Mouse (Mus musculus) stomach, embryonic 16.5 days (tissue): ENCODE results near the gene Thbs4. TPM values are rescaled to one million over a fixed set of nuclear protein-coding genes. Genes with fewer than 3 reads are reported as not detected.

Experiments used
- ATAC-seq: fragments of 200-750 bp; cut with Nextera tagmentation; 2 replicates; pipeline ENCODE4 v1.8.0; 2017; ENCODE audit warnings: moderate number of reproducible peaks, moderate TSS enrichment; ENCODE audit not compliant: insufficient read depth, low FRiP score
- H3K27ac ChIP-seq: fragments of 300-500 bp; sonication (generic); 2 replicates; pipeline ENCODE4 v1.5.1; 2014; ENCODE audit warnings: low read length
- H3K27me3 ChIP-seq: fragments of 300-500 bp; sonication (generic); 2 replicates; pipeline ENCODE4 v1.6.1; 2014; ENCODE audit warnings: low read length, control low read depth, mixed read lengths; ENCODE audit not compliant: control insufficient read depth, insufficient read depth
- H3K36me3 ChIP-seq: fragments of 300-500 bp; sonication (generic); 2 replicates; pipeline ENCODE4 v1.6.1; 2014; ENCODE audit warnings: low read length; ENCODE audit not compliant: control insufficient read depth, insufficient read depth
- H3K4me1 ChIP-seq: fragments of 300-500 bp; sonication (generic); 2 replicates; pipeline ENCODE4 v1.6.1; 2014; ENCODE audit warnings: low read length, control low read depth, mixed read lengths; ENCODE audit not compliant: control insufficient read depth, insufficient read depth
- H3K4me2 ChIP-seq: fragments of 300-500 bp; sonication (generic); 2 replicates; pipeline ENCODE4 v1.6.1; 2014; ENCODE audit warnings: low read depth, low read length, mixed read lengths
- H3K4me3 ChIP-seq: fragments of 300-500 bp; sonication (generic); replicated peaks from 2 replicates; pipeline ENCODE4 v1.5.1; 2014; ENCODE audit warnings: mild to moderate bottlenecking, low read length
- H3K9ac ChIP-seq: fragments of 300-500 bp; sonication (generic); 2 replicates; pipeline ENCODE4 v1.6.1; 2014; ENCODE audit warnings: low read length
- H3K9me3 ChIP-seq: fragments of 300-500 bp; sonication (generic); replicated peaks from 2 replicates; pipeline ENCODE4 v1.6.1; 2016; ENCODE audit warnings: low read length, control low read depth; ENCODE audit not compliant: control insufficient read depth
- WGBS: fragments of 180-500 bp; shearing (Covaris S2); extraction: QIAGEN DNeasy Blood & Tissue Kit; methylation state at CpG from one replicate; pipeline ENCODE4 v1.1.7; 2014; 5-methylcytosine and 5-hydroxymethylcytosine counted together
- polyA plus RNA-seq: library from polyadenylated mRNA; unstranded; fragments of >200 nt; fragmentation: Nextera tagmentation; extraction: Ambion mirVana; gene quantifications from 2 replicates; pipeline ENCODE4 v1.2.1, GENCODE M21; 2015

Thbs4 gene
- polyA plus RNA-seq, 1 experiment from 2014 or later: 6.1 TPM

DNA sequence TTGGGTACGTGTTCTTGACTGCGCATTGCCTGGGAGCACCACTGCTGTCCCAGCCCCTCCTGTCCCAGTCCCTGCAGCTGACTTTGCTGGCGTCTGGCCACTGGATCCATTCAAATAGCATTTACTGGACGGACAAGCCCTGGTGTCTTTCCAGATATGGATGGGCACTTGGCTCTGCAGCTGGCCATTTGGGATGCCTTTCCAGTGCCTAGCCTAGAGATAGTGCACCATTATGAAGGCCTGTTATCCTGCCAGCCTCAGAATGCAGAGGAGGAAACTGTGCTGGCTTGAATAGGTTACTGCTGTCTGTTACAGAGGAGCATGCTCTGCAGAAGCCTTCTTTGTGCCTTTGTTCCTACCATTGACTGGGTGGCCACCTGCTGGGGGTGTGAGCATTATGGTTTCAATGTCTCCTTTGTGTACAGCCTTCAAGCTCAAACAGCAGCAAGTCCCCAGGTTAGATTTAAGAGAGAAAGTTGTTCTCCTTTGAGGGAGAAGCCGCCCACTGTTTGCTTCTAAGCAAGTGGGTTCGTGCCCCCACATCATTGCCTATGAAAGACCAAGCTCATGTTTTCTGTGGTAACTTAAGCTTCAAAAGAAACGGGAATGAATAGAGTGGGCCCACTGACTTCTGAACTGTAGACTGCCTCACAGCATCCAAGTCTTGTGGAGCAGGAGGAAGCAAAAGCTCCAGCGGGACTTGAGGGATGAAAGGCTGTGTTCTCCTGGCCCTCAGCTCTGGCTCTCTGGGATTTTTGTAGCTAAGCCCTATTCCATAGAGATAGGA lies 91.2 kb downstream of the Thbs4 start:
- Histone ChIP-seq H3K27me3 (no peaks in the 10 kb centered on the region), H3K4me3 (no peak overlapping the region), H3K27ac (no peak overlapping the region), H3K36me3 (peaks cover 9% of the 10 kb centered on the region; the same call in 1 of the 2 replicates), H3K4me1 (peaks cover 16% of the 10 kb centered on the region; the same call in 1 of the 2 replicates), H3K9ac (no peak overlapping the region), H3K4me2 (no peak overlapping the region), H3K9me3 (no peaks in the 10 kb centered on the region)
- WGBS: 61% methylated on average over 8 of the region's 8 CpGs
- ATAC-seq: no peak

DNA sequence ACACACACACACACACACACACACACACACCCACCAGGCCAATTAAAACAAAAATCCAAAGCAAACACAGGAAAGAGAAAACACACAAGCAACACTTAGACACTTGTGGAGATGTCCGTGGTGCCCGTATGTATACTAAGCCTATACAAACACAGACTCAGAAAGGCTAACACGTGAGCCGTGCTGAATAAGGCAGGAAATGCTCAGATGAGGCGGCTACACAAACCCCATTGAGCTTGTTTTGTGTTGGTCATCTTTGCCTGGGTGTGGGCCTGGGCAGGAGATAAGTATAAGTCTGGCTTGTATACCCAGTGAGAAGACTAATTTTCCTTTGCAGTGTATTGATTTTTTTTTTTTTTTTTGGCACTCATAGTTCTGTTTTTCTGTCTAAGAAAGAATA lies 92.6 kb downstream of the Thbs4 start:
- no peaks in the 10 kb centered on the region for H3K9me3 ChIP-seq
- peaks cover 17% of the 10 kb centered on the region for H3K4me1 ChIP-seq
- no peak overlapping the region for H3K9ac ChIP-seq
- no peak overlapping the region for H3K27ac ChIP-seq
- no peak for ATAC-seq
- no peak overlapping the region for H3K4me3 ChIP-seq
- 58% methylated on average over 5 of the region's 5 CpGs for WGBS
- H3K36me3 ChIP-seq: peaks cover 9% of the 10 kb centered on the region; the same call in 1 of the 2 replicates
- H3K4me2 ChIP-seq: no peak overlapping the region
- H3K27me3 ChIP-seq: no peaks in the 10 kb centered on the region

Other genes with a start within 250 kb of the Thbs4 start
- not detected in 2 replicates for gene Spz1, start 218.6 kb downstream of the Thbs4 start, polyA plus RNA-seq
- 29.9 and 30.8 TPM in 2 replicates for gene Serinc5, start 183.7 kb downstream of the Thbs4 start, polyA plus RNA-seq
- gene Mtx3, start 49.9 kb upstream of the Thbs4 start, polyA plus RNA-seq: 2.2 and 2.8 TPM in 2 replicates